Mouse (Mus musculus) ES-E14 (cell line): Measurements from ENCODE around the gene Tanc1. TPM values are rescaled to one million over a fixed set of nuclear protein-coding genes. Genes with fewer than 3 reads are reported as not detected.
A peak's percentile ranks its signal among the peaks of the same experiment; 100 is the strongest.

Experiments used
- DNase-seq: peaks from one replicate; pipeline ENCODE4 v3.0.0-alpha.2; 2013; ENCODE audit warnings: low read depth, low spot score
- H3K27ac ChIP-seq: 2 replicates; pipeline ENCODE4 v1.5.1; 2012; ENCODE audit warnings: low read depth, mild to moderate bottlenecking, low read length, moderate library complexity, mixed read lengths; ENCODE audit not compliant: poor library complexity, insufficient read depth, severe bottlenecking
- H3K36me3 ChIP-seq: 2 replicates; pipeline ENCODE4 v1.6.1; 2012; ENCODE audit warnings: mild to moderate bottlenecking, low read length, moderate library complexity, mixed read lengths; ENCODE audit not compliant: control insufficient read depth, poor library complexity, insufficient read depth, severe bottlenecking
- H3K4me1 ChIP-seq, 2 experiments: fragments of 150-350 bp in 1 of 2; sonication (generic) in 1 of 2; 2 replicates each; pipeline ENCODE4 v1.6.1; 2012; ENCODE audit warnings: low read length in 2 of 2, mild to moderate bottlenecking in 1 of 2, mixed read lengths in 1 of 2; ENCODE audit not compliant: control insufficient read depth in 2 of 2, insufficient read depth in 2 of 2, poor library complexity in 1 of 2
- H3K4me3 ChIP-seq, 2 experiments: fragments of 150-350 bp in 1 of 2; sonication (generic) in 1 of 2; 2 replicates each; pipeline ENCODE4 v1.5.1; 2012; ENCODE audit warnings: low read length in 2 of 2, low read depth in 1 of 2, mild to moderate bottlenecking in 1 of 2, mixed read lengths in 1 of 2; ENCODE audit not compliant: insufficient read depth in 1 of 2, poor library complexity in 1 of 2, severe bottlenecking in 1 of 2
- H3K9ac ChIP-seq: 2 replicates; pipeline ENCODE4 v1.6.1; 2012; ENCODE audit warnings: low read depth, mild to moderate bottlenecking, low read length, mixed read lengths; ENCODE audit not compliant: poor library complexity, insufficient read depth, severe bottlenecking
- H3K9me3 ChIP-seq: fragments of 150-350 bp; sonication (generic); 2 replicates; pipeline ENCODE4 v1.6.1; 2012; ENCODE audit warnings: low read depth, mild to moderate bottlenecking, low read length; ENCODE audit not compliant: control insufficient read depth, insufficient read depth
- CHD2 ChIP-seq: IDR thresholded peaks from 2 replicates; pipeline ENCODE4 v1.6.1; 2014; ENCODE audit warnings: mild to moderate bottlenecking, low read depth, low read length, inconsistent platforms
- HCFC1 ChIP-seq: IDR thresholded peaks from 2 replicates; pipeline ENCODE4 v1.6.1; 2012; ENCODE audit warnings: low read length, inconsistent platforms, borderline replicate concordance; ENCODE audit not compliant: insufficient read depth
- MAFK ChIP-seq: IDR thresholded peaks from 2 replicates; pipeline ENCODE4 v1.6.1; 2014; ENCODE audit warnings: mild to moderate bottlenecking, low read depth, low read length, inconsistent platforms; ENCODE audit not compliant: insufficient read depth
- ZC3H11A ChIP-seq: IDR thresholded peaks from 2 replicates; pipeline ENCODE4 v1.6.1; 2012; ENCODE audit warnings: low read depth, mild to moderate bottlenecking, inconsistent platforms, low read length, borderline replicate concordance
- ZNF384 ChIP-seq: IDR thresholded peaks from 2 replicates; pipeline ENCODE4 v1.6.1; 2012; ENCODE audit warnings: low read depth, low read length, inconsistent platforms
- in situ Hi-C, 2 experiments: fragments of 600-800 bp; cut with MboI; formaldehyde crosslinking; loops; one replicate each; pipeline ENCODE4 v1.15.1; 2025; ENCODE audit warnings: low sequenced_read_pairs in 2 of 2, inconsistent platforms in 1 of 2; ENCODE audit not compliant: unreplicated experiment in 2 of 2
- total RNA-seq: library from RNA; depleted of rRNA; stranded (reverse); fragments of 300-350 nt; gene quantifications from 2 replicates; pipeline ENCODE4 v1.2.3, GENCODE M21; 2012

Tanc1 gene
- total RNA-seq, 1 experiment, result 28.2 TPM

DNA sequence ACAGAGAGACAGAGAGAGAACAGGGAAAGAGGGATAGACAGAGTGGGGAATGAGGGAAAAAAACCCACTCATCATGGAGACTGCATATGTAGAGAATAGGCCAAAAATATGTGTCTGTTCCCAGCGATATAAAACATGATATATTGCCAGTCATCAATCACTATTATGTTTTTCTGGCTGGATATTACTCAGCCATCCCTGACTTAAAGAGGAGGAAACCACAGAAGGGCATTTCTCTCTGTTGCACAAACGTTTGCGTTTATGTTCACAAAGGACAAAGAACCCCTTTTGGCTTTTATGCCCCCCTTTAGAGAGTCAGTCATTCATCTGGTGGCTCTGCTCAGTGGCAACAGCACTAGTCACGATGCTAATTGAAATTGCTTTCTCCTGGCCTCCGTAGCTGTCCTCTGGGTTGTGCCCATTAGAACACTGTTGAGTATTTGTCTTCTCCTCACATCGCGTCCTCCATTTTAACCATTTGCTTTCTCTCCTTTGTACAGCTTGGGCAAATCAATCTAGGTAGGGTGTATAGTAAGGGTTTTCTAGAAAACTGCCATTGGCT lies 18.4 kb upstream of the Tanc1 start:
- Histone ChIP-seq H3K27ac (no peak overlapping the region), H3K4me1 (no peaks in the 10 kb centered on the region), H3K4me3 (no peak overlapping the region), H3K9ac (no peak overlapping the region), H3K36me3 (no peaks in the 10 kb centered on the region), H3K9me3 (no peaks in the 10 kb centered on the region)
- no peak for TF ChIP-seq CHD2
- no peak for TF ChIP-seq ZNF384
- no peak for TF ChIP-seq HCFC1
- TF ChIP-seq ZC3H11A, result no peak
- TF ChIP-seq MAFK, result no peak
- DNase-seq, result no peak
- in situ Hi-C loops, result no loop called here

DNA sequence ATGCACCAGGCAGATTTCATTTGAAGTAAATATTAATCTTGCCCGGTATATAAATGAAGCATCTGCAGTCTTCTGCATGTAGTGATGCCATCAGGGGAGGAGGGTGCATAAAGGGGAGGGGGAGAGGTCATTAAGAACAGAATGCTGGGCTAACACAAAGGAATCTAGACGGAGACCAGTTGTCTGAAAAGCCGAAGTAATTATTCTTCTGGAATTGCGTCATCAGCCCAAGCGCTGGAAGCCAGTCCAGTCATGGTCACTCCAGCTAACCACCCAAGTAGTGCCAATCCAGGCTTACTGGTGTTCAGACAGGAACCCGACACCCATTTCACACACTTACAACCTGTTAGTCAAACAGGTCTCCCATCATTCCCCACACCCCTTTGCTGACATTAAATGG lies 17.7 kb upstream of the Tanc1 start:
- Histone ChIP-seq H3K9me3 (no peaks in the 10 kb centered on the region), H3K9ac (no peak overlapping the region), H3K4me3 (no peak overlapping the region), H3K4me1 (peaks cover under 1 to 4% of the 10 kb centered on the region in 2 experiments; a peak in 2 of 4 replicates), H3K36me3 (no peaks in the 10 kb centered on the region), H3K27ac (no peak overlapping the region)
- DNase-seq, result no peak
- TF ChIP-seq ZC3H11A (no peak), MAFK (no peak), ZNF384 (no peak), CHD2 (no peak)
- in situ Hi-C loops, result no loop called here

DNA sequence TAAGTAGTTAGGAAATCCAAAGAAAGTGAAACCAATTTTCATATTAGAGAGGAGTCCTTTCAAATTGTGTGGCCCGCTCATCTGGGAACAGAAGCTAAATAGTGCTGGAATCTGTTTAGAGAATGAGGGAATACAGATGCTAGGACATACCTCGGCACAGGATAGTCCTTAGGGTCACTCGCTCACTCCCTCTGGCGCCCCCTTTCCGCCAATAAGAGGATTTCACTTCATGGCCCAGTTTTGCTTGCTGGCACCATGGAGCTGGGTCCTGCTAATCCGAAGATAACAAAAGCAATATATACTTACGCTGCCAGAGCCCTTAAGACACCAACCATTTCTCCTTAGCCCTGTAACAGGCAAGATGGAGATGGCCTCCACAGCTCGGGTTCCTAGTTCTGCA lies 15.3 kb upstream of the Tanc1 start:
- TF ChIP-seq ZNF384 (no peak), CHD2 (no peak), HCFC1 (no peak), ZC3H11A (no peak), MAFK (no peak)
- H3K4me1 ChIP-seq, result peaks cover 1 to 13% of the 10 kb centered on the region in 2 experiments; a peak in 3 of 4 replicates
- no peak overlapping the region for H3K27ac ChIP-seq
- no peaks in the 10 kb centered on the region for H3K9me3 ChIP-seq
- no peak overlapping the region for H3K9ac ChIP-seq
- DNase-seq, result peak; percentile 57
- no peaks in the 10 kb centered on the region for H3K36me3 ChIP-seq
- in situ Hi-C loops, result no loop called here
- H3K4me3 ChIP-seq, result no peak overlapping the region

DNA sequence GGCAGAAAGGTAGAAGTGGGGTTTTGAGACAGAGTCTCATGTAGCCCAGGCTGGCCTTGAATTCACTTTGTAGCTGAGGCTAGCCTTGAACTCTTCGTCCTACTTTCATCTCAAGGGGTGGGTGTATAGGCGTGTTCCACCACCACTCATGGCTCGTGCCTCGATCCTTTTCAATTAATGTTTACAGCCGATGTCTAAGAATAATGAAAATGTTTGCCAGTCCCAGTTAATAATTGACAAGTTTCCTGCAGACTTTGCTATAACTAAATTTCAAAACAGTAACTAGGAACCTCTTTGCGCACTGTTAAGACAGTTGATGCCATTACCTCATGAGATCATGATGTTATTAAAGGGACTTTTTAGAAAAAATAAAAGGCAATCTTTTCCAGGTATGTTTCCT lies 13.6 kb upstream of the Tanc1 start:
- no peak for DNase-seq
- Histone ChIP-seq H3K4me1 (peaks cover 1 to 18% of the 10 kb centered on the region in 2 experiments; a peak in 3 of 4 replicates), H3K4me3 (no peak overlapping the region), H3K9me3 (no peaks in the 10 kb centered on the region), H3K9ac (no peak overlapping the region), H3K27ac (no peak overlapping the region), H3K36me3 (no peaks in the 10 kb centered on the region)
- in situ Hi-C loops, result no loop called here
- TF ChIP-seq HCFC1, result no peak
- TF ChIP-seq CHD2, result no peak
- no peak for TF ChIP-seq ZNF384

DNA sequence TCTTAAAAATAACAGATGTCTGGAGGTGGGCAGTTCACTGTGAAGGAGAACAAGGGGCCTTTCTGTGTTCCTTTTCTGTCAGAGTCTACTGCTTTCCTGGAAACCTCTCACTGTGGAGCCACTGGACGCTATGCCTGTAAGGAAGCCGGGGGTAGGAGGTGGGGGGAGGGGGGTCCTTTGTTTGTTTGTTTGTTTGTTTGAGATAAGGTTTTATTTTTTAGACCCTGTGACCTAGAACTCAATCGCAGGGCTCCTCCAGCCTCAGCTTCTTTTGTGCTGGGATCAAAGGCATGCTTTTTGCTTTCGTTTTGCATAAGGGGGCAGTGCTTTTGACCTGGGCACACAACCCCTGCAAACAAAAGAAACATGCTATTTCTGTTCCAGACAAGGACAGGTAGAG lies 12.9 kb upstream of the Tanc1 start:
- in situ Hi-C loops, result no loop called here
- TF ChIP-seq ZC3H11A (no peak), HCFC1 (no peak), ZNF384 (no peak), MAFK (no peak), CHD2 (no peak)
- no peak overlapping the region for H3K4me3 ChIP-seq
- H3K9ac ChIP-seq, result no peak overlapping the region
- no peaks in the 10 kb centered on the region for H3K36me3 ChIP-seq
- no peak overlapping the region for H3K27ac ChIP-seq
- H3K4me1 ChIP-seq, result peaks cover 1 to 22% of the 10 kb centered on the region in 2 experiments; a peak in 3 of 4 replicates
- no peak for DNase-seq
- H3K9me3 ChIP-seq, result no peaks in the 10 kb centered on the region
